Mouse (Mus musculus) heart, embryonic 11.5 days (tissue): ENCODE results near the gene Sowaha. TPM values are rescaled to one million over a fixed set of nuclear protein-coding genes. Genes with fewer than 3 reads are reported as not detected.
A peak's percentile ranks its signal among the peaks of the same experiment; 100 is the strongest.

Experiments
- ATAC-seq: fragments of 200-750 bp; cut with Nextera tagmentation; replicated peaks from 2 replicates; pipeline ENCODE4 v1.8.0; 2017; ENCODE audit warnings: moderate library complexity; ENCODE audit not compliant: insufficient number of reproducible peaks, low FRiP score, low TSS enrichment
- H3K27ac ChIP-seq: fragments of 300-500 bp; sonication (generic); 2 replicates; pipeline ENCODE4 v1.5.1; 2014; ENCODE audit warnings: mild to moderate bottlenecking, low read depth, low read length
- H3K27me3 ChIP-seq: fragments of 300-500 bp; sonication (generic); 2 replicates; pipeline ENCODE4 v1.6.1; 2014; ENCODE audit warnings: mild to moderate bottlenecking, low read length, mixed read lengths; ENCODE audit not compliant: control insufficient read depth, insufficient read depth
- H3K36me3 ChIP-seq: fragments of 300-500 bp; sonication (generic); 2 replicates; pipeline ENCODE4 v1.6.1; 2014; ENCODE audit warnings: mild to moderate bottlenecking, low read length, moderate library complexity, mixed read lengths; ENCODE audit not compliant: control insufficient read depth, insufficient read depth
- H3K4me1 ChIP-seq: fragments of 300-500 bp; sonication (generic); 2 replicates; pipeline ENCODE4 v1.6.1; 2014; ENCODE audit warnings: low read length; ENCODE audit not compliant: control insufficient read depth, insufficient read depth
- H3K4me2 ChIP-seq: fragments of 300-500 bp; sonication (generic); 2 replicates; pipeline ENCODE4 v1.6.1; 2014; ENCODE audit warnings: mild to moderate bottlenecking, moderate library complexity
- H3K4me3 ChIP-seq: fragments of 300-500 bp; sonication (generic); 2 replicates; pipeline ENCODE4 v1.5.1; 2014; ENCODE audit warnings: low read depth, low read length
- H3K9ac ChIP-seq: fragments of 300-500 bp; sonication (generic); 2 replicates; pipeline ENCODE4 v1.6.1; 2014; ENCODE audit warnings: mild to moderate bottlenecking, low read depth, low read length, moderate library complexity
- H3K9me3 ChIP-seq: fragments of 300-500 bp; sonication (generic); replicated peaks from 2 replicates; pipeline ENCODE4 v1.6.1; 2016; ENCODE audit warnings: low read length; ENCODE audit not compliant: control insufficient read depth
- WGBS: fragments of 180-500 bp; shearing (Covaris S2); extraction: QIAGEN DNeasy Blood & Tissue Kit; methylation state at CpG from one replicate; pipeline ENCODE4 v1.1.7; 2014; ENCODE audit not compliant: insufficient replicate concordance; 5-methylcytosine and 5-hydroxymethylcytosine counted together
- polyA plus RNA-seq: library from polyadenylated mRNA; unstranded; fragments of >200 nt; fragmentation: Nextera tagmentation; extraction: Ambion mirVana; gene quantifications from 2 replicates; pipeline ENCODE4 v1.2.1, GENCODE M21; 2014

Sowaha gene
- polyA plus RNA-seq, 1 experiment from 2014 or later, result 0.73 TPM

DNA sequence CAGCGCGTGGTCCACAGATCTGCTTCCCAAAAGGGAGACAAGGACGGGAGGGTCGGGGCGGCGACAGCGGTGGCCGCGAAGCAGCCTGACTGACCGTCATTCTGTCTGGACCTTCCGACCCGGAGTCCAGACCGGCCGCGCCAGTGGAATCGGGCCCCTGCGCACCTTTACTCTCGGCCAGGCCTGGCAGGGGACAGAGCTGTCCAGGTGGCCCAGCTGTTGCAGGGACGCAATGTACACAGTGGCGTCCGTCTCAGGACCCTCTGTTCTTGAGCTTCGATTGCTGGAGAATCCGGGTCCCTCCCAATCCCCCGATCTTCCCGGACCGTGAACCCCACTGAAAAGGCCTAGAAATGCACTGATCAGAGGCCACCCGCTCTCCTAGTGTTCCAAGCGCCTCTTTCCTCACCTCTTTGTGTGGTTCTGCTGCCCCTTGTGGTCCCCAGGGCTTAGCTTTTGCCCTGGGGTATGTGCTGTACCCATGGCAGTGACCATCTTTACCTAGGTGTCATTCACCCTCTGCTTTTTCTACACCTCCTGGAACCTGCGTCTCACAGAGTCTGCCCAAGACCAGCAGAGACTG is 22.6 kb downstream of the Sowaha start:
- no peaks in the 10 kb centered on the region for H3K9me3 ChIP-seq
- peaks cover 14% of the 10 kb centered on the region for H3K27me3 ChIP-seq
- 6% methylated on average over 29 of the region's 29 CpGs for WGBS
- H3K4me3 ChIP-seq, result peak overlapping the region; percentile 49
- H3K4me1 ChIP-seq, result no peaks in the 10 kb centered on the region
- ATAC-seq, result 0 out of 2 replicates have a peak, but pooled peaks have one; percentile 11
- H3K36me3 ChIP-seq, result no peaks in the 10 kb centered on the region
- H3K27ac ChIP-seq, result no peak overlapping the region
- H3K4me2 ChIP-seq, result peak overlapping the region; percentile 80
- peak overlapping the region; percentile 73 for H3K9ac ChIP-seq

DNA sequence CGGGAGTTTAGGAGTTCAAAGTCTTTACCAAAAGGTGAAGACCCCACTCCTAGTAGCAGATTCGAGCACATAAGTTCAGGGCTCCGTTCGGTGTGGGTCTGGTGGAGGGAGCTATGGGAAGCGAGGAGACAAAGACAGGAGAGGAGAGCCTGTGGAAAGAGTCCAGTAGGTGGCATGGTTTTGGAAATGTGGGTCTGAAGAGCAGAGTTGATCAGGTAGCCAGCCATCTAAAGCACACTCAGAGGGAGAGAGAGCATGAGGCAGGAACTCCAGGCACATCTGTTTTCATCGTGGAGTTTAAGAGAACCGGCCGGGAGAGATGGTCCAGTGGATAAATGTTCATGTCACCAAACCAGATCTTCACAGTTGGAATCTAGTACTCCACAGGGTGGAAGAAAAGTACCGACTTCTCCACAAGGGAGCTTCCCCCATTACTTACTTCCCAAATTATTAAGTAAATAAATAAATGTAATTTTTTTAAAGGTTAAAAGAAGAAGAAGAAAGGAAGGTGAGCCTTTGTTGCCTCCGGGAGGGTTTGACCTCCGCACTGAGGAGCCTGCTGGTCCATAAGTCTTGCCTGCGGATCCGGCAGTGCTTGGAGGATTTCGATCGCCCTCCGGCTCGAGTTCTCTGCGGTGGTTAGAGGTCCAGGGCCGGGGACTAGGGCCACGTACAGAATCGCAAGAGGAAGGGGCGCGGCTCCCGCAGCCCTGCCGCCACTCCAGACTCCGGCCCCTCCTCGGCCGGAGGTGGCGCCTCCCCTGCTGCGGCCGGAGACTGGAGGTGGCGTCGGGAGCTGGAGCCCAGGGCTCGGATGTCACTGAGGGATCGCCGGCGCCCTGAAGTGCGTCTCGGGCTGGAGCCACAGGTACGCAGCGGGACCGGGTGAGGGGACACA is 23.4 kb downstream of the Sowaha start, which contains the start of the genes Gm10447 and Shroom1:
Gene Gm10447 (minus strand): TSS at position 637 of the 898 bp plus-strand sequence.
Gene Shroom1 (plus strand): TSS at position 732 of the 898 bp plus-strand sequence.
- ATAC-seq, result peak; percentile 68; the same call in 1 of the 2 replicates
- Histone ChIP-seq H3K4me3 (peak within 1 kb of the TSS; percentile 49), H3K27me3 (peaks cover 7% of the 10 kb centered on the region), H3K36me3 (no peaks in the 10 kb centered on the region), H3K27ac (no peak within 1 kb of the TSS), H3K4me2 (peak within 1 kb of the TSS; percentile 80), H3K9me3 (no peaks in the 10 kb centered on the region), H3K4me1 (no peaks in the 10 kb centered on the region), H3K9ac (peak within 1 kb of the TSS; percentile 73)
- WGBS, result 3% methylated on average over 42 of the region's 42 CpGs

DNA sequence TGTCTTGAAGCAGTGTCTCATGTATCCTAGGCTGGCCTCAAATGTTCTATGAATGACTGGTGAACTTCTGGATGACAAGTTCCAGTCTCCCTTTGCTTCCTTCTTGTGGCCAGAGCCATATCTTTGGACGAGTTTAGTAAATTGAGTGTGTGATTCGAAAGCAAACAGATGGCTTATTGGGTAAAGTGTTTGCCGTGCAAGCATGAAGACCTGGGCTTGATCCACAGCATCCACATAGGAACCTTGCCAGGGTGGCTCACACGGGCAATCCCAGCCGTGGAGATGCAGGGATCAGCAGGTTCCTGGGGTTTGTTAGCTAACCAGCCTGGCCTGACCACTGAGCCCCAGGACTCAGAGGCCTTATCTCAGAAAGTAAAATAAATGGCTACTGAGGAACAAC is 27.0 kb downstream of the Sowaha start:
- Histone ChIP-seq H3K4me1 (no peaks in the 10 kb centered on the region), H3K36me3 (no peaks in the 10 kb centered on the region), H3K27ac (no peak overlapping the region), H3K4me3 (no peak overlapping the region), H3K4me2 (no peak overlapping the region), H3K9ac (no peak overlapping the region), H3K9me3 (no peaks in the 10 kb centered on the region), H3K27me3 (0 out of 2 replicates have a peak, but pooled peaks cover 5% of the 10 kb centered on the region)
- no peak for ATAC-seq
- 83% methylated on average over 5 of the region's 5 CpGs for WGBS

DNA sequence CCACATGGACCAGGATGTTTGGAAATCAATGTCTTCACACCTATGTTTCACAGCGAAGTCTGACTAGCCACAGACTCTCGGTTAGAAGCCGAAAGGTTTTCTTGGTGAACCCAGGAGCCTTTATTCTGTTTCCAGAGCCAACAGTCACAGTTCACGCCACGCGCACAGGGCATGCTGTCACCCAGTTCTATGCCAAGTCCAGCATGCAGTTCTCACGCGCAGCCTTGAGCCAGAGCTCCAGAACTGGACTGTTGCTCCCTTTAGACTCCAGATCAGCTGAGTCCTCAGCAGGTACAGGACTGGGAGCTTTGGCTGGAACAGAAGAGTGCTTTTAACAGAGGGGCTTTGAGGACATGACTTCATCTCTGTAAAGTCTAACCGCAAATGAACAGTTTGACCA is 27.7 kb downstream of the Sowaha start:
- no peak overlapping the region for H3K4me2 ChIP-seq
- H3K9ac ChIP-seq, result no peak overlapping the region
- H3K27me3 ChIP-seq, result 0 out of 2 replicates have a peak, but pooled peaks cover 5% of the 10 kb centered on the region
- no peaks in the 10 kb centered on the region for H3K4me1 ChIP-seq
- H3K36me3 ChIP-seq, result no peaks in the 10 kb centered on the region
- WGBS, result 91% methylated on average over 9 of the region's 9 CpGs
- ATAC-seq, result no peak
- H3K4me3 ChIP-seq, result no peak overlapping the region
- no peaks in the 10 kb centered on the region for H3K9me3 ChIP-seq
- no peak overlapping the region for H3K27ac ChIP-seq

DNA sequence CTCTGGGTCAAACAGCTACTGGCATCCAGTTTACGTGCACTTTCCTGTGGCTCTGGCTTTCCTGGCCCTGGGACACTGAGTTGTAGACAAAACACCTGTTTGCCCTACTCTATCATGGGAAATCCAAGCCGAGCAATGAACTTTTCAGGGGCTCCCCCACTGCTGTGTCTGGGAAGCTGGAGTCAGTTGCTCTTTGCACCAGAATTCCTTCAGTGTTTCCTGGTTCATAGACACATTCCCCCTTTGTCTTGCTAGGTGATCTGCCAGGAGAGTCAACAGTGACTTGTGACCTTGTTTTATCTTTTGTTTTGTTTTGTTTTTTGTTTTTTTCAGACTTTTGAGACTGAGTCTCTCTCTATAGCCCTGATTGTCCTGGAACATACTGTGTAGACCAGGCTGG is 28.7 kb downstream of the Sowaha start:
- no peak overlapping the region for H3K4me3 ChIP-seq
- WGBS, result 73% methylated on average over 2 of the region's 2 CpGs
- no peak for ATAC-seq

DNA sequence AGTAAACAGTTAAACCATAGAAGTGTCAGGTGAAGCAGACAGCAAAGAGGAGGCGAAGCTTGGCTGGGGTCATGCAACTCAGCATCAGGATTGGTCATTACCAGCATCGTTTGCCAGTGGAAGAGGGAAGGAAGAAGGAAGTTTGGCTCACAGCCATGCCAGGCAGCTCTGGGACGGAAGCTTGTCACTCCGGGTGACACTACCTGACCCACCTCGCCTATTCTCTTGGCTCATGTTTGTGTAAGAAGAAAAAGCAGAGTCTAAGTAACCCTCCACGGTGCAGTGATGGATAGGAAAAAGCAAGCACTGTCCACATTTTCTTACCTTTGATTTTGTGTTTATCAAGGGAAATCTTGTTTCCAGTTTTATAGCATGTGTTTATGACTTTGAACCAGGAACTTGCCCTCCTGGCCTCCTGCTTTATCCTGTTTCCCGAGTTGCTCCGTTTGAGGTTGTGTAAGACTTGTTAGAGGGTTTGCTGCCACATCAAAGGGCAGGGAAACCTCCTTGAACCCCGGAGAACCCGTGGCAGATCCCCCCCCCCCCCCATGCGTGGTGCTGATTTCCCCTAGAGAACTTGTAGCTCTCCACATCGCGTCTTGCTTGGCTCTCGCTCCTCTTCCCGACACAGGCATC is 29.9 kb downstream of the Sowaha start:
- H3K4me3 ChIP-seq, result no peak overlapping the region
- H3K27ac ChIP-seq, result no peak overlapping the region
- 38% methylated on average over 15 of the region's 15 CpGs for WGBS
- H3K4me2 ChIP-seq, result no peak overlapping the region
- no peaks in the 10 kb centered on the region for H3K4me1 ChIP-seq
- no peak for ATAC-seq
- no peak overlapping the region for H3K9ac ChIP-seq
- 0 out of 2 replicates have a peak, but pooled peaks cover 5% of the 10 kb centered on the region for H3K27me3 ChIP-seq
- no peaks in the 10 kb centered on the region for H3K9me3 ChIP-seq
- no peaks in the 10 kb centered on the region for H3K36me3 ChIP-seq

More for the DNA sequence above, 28.7 kb downstream of the Sowaha start:
- no peak overlapping the region for H3K27ac ChIP-seq
- H3K27me3 ChIP-seq, result 0 out of 2 replicates have a peak, but pooled peaks cover 5% of the 10 kb centered on the region
- no peak overlapping the region for H3K9ac ChIP-seq
- no peaks in the 10 kb centered on the region for H3K9me3 ChIP-seq
- no peak overlapping the region for H3K4me2 ChIP-seq
- H3K36me3 ChIP-seq, result no peaks in the 10 kb centered on the region
- H3K4me1 ChIP-seq, result no peaks in the 10 kb centered on the region

DNA sequence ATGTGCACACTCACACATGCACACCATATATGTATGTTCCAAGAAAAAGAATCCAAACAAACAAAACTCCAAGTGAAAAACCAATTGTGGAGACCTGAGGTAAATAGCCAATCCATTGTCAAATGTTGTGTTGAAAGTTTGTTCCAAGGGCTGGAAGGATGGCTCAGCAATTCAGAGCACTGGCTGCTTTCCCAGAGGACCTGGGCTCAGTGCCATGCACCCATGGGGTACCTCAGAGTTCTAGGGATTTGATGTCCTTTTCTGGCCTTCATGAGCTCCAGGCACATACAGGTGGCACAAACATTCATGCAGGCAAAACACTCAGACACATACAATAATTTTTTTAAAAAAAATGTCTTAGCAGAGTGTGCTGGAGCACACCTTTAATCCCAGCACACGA is 31.5 kb downstream of the Sowaha start:
- Histone ChIP-seq H3K4me2 (no peak overlapping the region), H3K27me3 (0 out of 2 replicates have a peak, but pooled peaks cover 5% of the 10 kb centered on the region), H3K9ac (no peak overlapping the region), H3K4me3 (no peak overlapping the region), H3K4me1 (no peaks in the 10 kb centered on the region), H3K27ac (no peak overlapping the region), H3K9me3 (no peaks in the 10 kb centered on the region), H3K36me3 (no peaks in the 10 kb centered on the region)
- no peak for ATAC-seq
- 88% methylated on average over 1 of the region's 1 CpGs for WGBS

DNA sequence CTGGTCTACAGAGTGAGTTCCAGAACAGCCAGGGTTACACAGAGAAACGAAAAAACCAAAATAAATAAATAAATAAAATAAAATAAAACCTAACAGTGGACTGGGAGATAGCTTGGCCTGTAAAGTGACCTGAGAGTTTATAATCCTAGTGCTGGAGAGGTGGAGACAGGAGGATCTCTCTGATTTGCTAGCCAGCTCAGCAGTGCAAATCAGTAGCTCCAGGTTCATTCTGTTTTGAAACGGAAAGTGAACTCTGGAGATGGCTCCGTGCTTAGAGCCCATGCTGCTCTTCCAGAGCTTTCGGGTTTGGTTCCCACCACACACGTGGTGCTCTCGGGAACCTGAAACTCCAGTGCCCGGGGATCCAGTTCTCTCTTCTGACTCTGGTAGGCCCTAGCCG is 32.1 kb downstream of the Sowaha start:
- Histone ChIP-seq H3K4me3 (no peak overlapping the region), H3K4me1 (no peaks in the 10 kb centered on the region), H3K9me3 (no peaks in the 10 kb centered on the region), H3K9ac (no peak overlapping the region), H3K4me2 (no peak overlapping the region), H3K36me3 (no peaks in the 10 kb centered on the region), H3K27me3 (0 out of 2 replicates have a peak, but pooled peaks cover 5% of the 10 kb centered on the region), H3K27ac (no peak overlapping the region)
- ATAC-seq, result no peak
- WGBS, result 85% methylated on average over 8 of the region's 8 CpGs
